Mouse (Mus musculus) mouse embryonic stem cell (cell line): ENCODE measurements around the gene Ncoa3.

Experiments
- in situ Hi-C, 2 experiments: fragments of 300-500 bp; cut with MboI; formaldehyde crosslinking; loops; 1 replicate in 1 of 2; 3 replicates in 1 of 2; pipeline ENCODE4 v1.14.3; 2019 to 2020; ENCODE audit warnings: low sequenced_read_pairs in 2 of 2, low pct_unique_long_range_greater_than_20kb in 1 of 2, mixed read lengths in 1 of 2; ENCODE audit not compliant: unreplicated experiment in 1 of 2

The Ncoa3 gene

DNA sequence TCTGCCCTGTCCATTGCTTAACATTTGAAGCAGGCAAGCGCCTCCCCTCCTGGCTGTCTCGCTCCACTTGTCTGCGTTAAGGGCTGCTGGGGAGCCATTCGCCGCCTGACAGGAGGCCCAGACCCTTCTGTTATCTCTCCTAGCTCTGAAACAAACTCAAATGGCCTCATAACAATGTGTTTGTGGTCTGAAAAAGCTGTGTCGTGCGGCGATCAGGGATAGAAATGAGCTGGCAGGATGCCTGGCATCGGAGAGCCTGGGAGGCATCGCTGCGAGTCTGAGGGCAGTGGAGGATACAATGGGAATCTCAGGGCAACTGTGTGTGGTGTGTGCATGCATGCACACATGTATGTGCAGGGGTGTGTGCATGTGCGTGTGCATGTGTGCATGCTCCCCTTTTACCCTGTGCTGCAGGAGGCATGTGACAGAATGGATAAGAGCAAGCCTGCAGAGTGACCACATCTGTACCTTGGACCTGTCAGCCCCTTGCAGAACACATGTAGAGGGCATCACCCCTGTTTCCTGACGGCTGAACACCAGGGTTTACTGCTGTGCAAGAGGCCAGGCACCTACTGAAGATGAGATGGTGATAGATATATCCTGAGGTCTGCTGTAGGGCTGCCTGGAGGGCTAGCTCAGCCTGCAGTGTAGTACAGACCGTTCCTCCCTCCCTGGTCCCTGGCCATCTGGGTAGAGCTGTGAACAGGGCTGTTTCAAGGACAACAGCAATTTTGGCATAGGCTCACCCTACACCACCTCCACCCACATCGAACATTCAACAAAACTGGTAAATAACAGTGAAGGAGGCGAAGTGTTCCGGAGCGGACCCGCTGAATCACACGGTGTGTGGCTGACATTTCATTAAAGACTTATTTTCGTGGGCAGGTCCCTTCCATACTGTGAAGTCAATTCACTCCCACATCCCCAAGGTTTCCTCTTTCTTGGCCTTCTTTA is 108.2 kb downstream of the Ncoa3 start:
- in situ Hi-C loops, result no loop called here

DNA sequence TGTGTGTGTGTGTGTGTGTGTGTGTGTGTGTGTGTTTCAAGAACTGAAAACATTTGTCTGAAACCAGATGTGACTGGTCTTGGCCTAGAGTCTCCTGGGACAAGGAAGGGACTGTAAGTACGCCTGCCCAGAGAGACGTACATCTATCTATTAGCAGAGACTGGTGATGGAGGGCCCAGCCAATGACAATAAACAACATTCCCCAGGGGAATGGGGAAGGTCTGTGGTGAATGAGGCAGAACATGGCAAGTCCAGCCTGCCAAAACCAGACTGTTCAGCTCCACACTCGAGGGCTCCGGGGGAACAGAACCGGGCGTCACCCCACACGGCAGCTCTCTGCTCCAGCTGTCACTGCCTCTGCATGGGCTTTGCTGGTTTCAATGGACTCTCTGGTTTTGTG is 110.5 kb downstream of the Ncoa3 start:
- in situ Hi-C loops, result no loop called here

DNA sequence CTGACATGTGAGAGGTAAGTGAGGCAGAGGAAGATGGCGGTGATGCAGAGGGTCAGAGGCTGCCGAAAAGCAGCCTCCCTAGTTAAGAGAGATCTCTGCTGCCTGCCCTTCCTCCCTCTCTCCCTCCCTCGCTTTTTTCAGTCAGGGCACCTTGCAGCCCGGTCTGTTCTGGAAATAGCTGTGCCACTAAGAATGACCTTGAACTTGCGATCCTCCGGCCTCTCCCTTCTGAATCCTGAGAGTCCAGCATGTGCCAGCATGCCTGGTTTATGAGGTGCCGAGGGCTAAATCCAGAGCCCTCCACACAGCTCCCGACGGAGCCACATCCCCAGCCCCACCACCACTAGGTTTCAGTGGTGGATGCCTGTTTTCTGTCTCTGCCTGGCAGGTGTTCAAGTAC is 113.5 kb downstream of the Ncoa3 start:
- in situ Hi-C loops, result no loop called here

DNA sequence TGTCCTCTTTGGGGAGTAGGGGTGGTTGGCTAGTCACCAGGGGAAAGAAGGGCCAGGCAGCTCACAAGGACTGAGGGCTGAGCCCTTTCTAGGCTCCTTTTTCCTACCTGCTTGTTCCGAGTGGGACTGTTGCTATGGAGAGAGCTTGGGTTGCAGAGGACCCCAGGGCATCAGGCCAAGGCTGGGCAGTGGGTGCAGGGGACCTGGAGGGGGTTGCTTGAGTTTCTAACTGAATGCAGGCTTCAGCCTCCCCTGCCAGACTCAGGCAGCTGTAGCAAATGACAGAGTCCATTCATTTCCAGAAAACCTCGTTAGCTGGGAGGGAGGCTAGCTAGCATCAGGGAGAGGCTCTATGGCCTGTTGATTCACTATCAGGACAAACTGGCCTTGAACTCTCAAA is 114.2 kb downstream of the Ncoa3 start:
- in situ Hi-C loops, result no loop called here

DNA sequence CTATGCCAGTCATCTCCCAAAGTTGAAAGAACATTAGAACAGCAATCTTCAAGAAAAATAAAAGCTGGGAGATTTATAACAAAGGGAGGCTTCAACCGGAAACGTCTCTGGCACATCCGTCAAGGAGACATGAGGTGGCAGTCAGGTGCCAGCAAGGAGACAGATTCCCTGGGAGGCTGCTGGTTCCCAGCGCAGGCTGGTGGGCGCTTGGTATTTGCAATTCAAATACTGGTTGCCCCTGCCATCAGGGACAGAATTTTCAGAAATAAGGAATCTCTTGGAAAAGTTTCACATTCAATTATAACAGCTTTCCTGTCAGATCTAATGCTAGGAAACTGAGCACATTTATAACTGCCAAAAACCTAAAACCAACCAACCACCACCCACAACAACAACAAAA is 115.5 kb downstream of the Ncoa3 start:
- in situ Hi-C loops, result no loop called here

DNA sequence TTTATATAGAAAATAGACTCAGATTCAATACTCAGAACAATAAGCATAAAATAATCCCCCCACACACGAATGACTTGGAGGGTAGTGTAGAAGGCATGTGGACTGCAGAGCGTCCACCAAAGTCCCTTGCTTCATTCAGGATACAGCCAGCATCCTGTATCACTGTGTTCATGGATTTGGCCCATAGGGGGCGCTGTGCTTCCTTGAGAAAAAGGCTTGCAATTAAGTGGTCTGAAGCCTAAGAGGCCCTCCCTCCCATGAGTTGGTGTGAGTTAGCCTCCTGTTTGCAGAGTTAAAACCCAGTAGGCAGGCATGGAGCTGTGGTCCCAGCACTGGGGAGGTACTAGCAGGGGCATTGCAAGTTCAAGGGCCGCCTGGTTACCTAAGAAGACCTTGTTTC is 115.9 kb downstream of the Ncoa3 start:
- in situ Hi-C loops, result no loop called here

DNA sequence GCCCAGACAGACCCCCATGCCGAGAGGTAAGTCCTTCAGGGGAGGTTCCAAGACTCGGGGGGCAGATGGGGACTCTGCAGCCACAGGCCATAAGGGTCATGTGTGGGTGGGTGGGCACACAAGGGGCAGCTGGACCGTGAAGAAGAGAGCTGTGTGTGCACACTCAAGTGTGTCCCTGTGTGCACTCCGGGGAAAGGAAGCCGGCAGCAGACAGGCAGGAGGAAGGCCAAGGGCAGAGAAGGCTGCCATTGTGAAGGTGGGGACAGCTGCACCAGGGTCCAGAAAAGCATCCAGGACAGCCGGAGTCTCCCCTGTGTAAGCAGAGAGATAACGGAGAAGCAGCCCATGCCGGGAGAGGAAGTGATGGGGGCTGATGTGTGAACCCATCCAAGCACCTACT is 118.3 kb downstream of the Ncoa3 start:
- in situ Hi-C loops, result loop anchor here in 1 of 2 experiments (10.0 kb wide), 1 partner anchor 674 kb away; no protein-coding TSS in a partner anchor

DNA sequence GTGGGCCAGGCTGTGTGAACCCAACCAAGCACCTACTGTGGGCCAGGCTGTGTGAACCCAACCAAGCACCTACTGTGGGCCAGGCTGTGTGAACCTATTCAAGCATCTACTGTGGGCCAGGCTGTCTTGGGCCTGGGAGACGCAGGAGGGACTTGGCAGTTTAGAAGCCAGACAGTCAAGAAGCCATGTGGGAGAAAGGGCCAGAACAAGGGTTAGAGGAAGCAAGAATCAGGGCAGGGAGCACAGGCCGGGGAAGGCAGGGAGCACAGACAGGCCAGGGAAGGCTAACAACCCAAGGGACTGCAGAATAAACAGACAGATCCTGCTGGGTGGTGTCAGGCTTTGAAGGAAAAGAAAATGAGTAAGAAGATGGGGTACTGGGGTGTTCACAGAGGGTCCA is 118.8 kb downstream of the Ncoa3 start:
- in situ Hi-C loops, result loop anchor here in 1 of 2 experiments (10.0 kb wide), 1 partner anchor 674 kb away; no protein-coding TSS in a partner anchor

DNA sequence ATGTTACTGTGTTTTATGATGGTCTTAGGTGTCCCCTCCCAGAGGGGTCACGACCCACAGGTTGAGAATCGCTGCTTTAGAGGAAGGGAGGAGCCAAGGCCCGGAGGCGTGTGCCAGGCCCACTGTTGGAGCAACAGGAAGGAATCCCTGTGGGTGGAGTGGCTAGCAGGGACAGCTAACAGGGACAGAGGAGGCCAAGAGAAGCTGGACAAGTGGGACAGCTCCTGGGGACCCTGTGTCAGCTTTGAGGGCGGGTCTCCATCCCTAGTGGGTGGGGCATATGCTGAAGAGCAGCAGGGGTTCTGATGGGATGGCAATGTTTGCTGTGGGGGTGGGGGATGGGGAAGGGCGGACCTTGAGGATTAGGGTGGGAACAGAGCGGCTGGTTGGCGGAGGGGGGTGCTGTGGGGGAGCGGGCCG is 119.4 kb downstream of the Ncoa3 start:
- in situ Hi-C loops, result loop anchor here in 1 of 2 experiments (10.0 kb wide), 1 partner anchor 673 kb away; no protein-coding TSS in a partner anchor

DNA sequence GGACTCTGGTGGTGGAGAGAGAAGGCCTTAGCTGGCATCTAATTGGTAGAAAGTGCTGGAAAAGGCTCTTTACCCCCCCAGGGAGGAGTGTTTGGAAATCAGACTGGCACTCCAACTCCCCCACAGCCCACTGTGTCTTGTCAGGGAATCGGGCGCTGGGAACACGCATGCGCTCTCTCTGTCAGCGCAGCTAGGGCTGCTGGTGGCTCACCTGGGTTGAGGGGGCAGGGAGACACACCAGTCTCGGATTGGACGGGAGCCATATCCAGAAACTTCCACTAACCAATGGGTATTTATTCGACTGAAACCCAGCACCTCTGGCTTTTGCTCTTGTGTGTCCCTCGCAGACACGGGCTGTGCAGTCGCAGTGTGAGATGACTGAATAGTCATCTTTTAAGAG is 120.5 kb downstream of the Ncoa3 start:
- in situ Hi-C loops, result loop anchor here in 1 of 2 experiments (10.0 kb wide), 1 partner anchor 672 kb away; no protein-coding TSS in a partner anchor

DNA sequence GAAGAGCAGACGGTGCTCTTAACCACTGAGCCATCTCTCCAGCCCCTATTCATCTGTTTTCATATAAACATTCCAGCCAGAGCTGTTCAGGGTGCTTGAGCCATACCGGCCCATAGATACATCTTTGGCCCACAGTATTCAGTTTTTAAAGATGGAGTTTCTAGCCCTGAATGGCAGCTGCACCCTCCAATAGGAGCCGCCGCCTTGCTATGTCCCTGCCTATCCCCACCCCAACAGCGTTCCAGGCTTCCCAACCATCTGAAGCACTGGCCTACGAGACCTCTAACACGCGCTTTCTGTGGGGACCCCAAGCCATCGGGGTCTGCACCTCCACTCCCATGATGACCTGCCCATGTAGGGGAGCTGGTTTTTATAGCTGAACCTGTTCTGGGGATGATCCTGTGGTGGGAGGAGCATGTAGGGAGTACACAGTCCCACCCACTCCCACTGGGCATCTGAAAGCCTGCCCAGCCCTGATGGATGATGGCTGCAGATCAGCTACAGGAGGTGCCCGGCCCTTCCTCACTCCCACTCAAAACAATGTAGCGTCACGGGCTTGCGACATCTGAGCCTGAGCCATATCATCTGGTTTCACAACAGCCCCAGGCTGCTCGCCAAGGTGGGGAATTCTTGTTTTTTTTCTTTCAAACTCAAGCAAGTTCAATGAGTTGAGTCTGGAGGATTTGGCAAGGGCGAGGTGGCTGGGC is 123.3 kb downstream of the Ncoa3 start:
- in situ Hi-C loops, result loop anchor here in 1 of 2 experiments (10.0 kb wide), 1 partner anchor 669 kb away; no protein-coding TSS in a partner anchor

DNA sequence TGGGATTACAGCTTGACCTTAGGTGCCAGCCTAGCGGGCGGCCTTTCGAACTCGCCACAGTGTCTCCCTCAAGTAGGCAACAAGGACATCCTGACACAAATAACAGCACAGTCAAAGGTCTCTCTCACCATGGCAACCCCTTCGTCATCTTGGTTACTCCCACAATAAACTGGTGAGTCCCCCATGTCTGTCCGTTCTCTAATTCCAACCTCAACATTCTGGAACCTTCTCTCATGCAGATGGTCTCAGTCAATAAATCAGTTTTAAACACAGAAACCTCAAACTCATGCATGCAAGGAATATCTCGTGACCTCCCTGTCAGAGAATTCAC is 123.8 kb downstream of the Ncoa3 start:
- in situ Hi-C loops, result loop anchor here in 1 of 2 experiments (10.0 kb wide), 1 partner anchor 669 kb away; no protein-coding TSS in a partner anchor

DNA sequence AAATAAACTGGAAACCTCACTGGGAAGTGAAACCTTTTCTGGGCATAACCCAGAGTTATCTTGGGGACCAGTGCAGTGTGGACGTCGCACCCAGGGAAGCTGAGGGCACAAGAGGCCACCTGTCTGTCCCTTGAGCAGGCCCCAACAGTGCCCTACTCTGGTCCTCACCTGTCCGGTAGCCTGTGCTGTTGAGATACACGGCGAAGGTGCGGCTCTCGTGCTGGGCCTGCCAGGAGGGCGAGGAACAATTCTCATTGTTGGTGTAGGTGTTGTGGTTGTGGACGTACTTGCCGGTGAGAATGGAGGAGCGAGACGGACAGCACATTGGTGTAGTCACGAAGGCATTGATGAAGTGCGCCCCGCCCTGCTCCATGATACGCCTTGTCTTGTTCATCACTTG is 124.3 kb downstream of the Ncoa3 start:
- in situ Hi-C loops, result loop anchor here in 1 of 2 experiments (10.0 kb wide), 1 partner anchor 668 kb away; no protein-coding TSS in a partner anchor

DNA sequence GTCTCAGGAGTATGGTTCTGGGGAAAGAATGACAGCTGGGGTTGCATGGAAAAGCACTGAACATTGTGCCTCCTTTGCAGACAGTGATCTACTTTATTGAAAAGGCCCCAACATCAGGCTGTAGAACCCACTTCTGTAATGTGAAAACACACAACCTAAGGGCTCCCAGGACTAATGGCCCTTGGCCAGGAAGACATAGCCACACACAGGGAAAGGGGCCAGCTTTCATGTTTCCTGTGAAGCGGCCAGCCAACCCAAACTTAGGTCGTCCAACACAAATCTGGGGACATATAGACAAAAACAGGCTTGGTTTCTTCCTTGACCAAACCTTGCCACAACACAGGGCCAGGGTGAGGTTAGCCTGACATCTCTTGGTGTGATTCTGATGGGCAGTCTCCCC is 127.6 kb downstream of the Ncoa3 start:
- in situ Hi-C loops, result loop anchor here in 1 of 2 experiments (10.0 kb wide), 1 partner anchor 665 kb away; no protein-coding TSS in a partner anchor

DNA sequence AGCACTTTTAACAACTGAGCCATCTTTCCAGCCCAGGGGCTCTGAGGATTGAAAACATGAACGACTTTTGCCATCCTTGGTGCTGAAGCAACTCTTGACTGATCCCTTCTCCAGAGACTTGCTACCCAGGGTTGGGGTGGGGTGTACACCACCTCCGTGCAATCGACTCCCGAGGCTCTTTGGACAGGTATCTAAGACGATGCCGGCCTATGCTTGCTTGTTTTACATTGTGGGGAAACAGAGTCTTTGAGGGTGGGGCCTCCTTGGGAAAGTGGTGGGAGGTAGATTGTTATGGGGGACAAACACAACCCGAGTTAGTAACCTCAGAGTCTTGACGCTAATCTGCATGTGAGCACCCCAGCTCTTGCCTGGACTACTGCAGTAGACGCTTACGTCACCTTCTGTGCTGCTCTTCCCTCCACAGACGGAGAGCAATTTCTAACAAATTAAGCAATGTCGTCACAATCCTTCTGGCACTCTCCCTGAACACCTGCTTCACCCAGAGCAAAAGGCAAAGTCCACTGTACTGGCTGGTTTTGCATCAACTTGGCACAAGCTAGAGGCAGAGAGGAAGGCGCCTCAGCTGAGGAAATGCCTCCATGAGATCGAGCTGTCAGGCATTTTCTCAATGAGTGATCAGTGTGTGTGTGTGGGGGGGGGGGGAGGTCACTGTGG is 129.4 kb downstream of the Ncoa3 start:
- in situ Hi-C loops, result no loop called here

DNA sequence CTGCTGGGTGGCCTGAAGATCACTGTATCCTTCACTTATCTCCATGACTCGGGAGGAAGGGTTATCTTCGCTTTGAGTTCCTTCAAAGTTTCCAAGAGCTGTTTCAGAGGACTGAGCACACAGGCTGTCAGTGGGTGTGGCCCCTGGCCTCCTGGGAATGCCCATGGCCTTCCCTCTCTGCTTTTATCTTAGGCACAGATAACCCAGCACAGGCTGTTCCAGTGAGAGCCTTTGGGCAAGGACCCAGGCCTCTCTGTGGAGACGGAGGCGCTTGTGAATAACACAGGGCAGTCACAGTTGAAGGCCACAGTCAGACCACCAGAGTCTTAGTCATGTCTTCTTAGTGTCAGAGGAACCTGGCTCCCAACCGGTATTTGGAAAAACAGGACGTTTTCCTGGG is 130.3 kb downstream of the Ncoa3 start:
- in situ Hi-C loops, result no loop called here
